Mouse (Mus musculus) c-Kit-positive CD71-positive TER-119-positive erythroid progenitor cells, embryonic 14.5 days (primary cell): ENCODE data around the gene Slc35d3.

Experiments
- DNase-seq: peaks from one replicate; pipeline ENCODE4 v3.0.0-alpha.2; 2013; ENCODE audit warnings: low spot score

Gene Slc35d3

GRCm38 (mm10) chr10:19850998-19851691 lies at the start of gene Slc35d3:
Slc35d3 (minus strand) TSS chr10:19851459.
- DNase-seq, result no peak

GRCm38 (mm10) chr10:19900191-19900590 lies 48.9 kb upstream of the Slc35d3 start:
- no peak for DNase-seq

GRCm38 (mm10) chr10:19893976-19894375 lies 42.7 kb upstream of the Slc35d3 start:
- DNase-seq, result peak; percentile 40

GRCm38 (mm10) chr10:19893146-19893545 lies 41.9 kb upstream of the Slc35d3 start:
- no peak for DNase-seq

- no peak for DNase-seq
These were observed 40.4 kb upstream of the Slc35d3 start for GRCm38 (mm10) chr10:19891686-19892085.

- no peak for DNase-seq
These were observed 38.6 kb upstream of the Slc35d3 start for GRCm38 (mm10) chr10:19889908-19890307.

GRCm38 (mm10) chr10:19886249-19886648 lies 35.0 kb upstream of the Slc35d3 start:
- DNase-seq, result peak; percentile 15

GRCm38 (mm10) chr10:19884409-19884808 lies 33.1 kb upstream of the Slc35d3 start:
- DNase-seq, result no peak

- DNase-seq, result no peak
These were observed 29.2 kb upstream of the Slc35d3 start for GRCm38 (mm10) chr10:19880437-19880836.

GRCm38 (mm10) chr10:19879161-19879560 lies 27.9 kb upstream of the Slc35d3 start:
- no peak for DNase-seq

GRCm38 (mm10) chr10:19877679-19878078 lies 26.4 kb upstream of the Slc35d3 start:
- DNase-seq, result no peak

GRCm38 (mm10) chr10:19877257-19877656 lies 26.0 kb upstream of the Slc35d3 start:
- DNase-seq, result no peak

GRCm38 (mm10) chr10:19876669-19877068 lies 25.4 kb upstream of the Slc35d3 start:
- DNase-seq, result no peak

GRCm38 (mm10) chr10:19875346-19875745 lies 24.1 kb upstream of the Slc35d3 start:
- DNase-seq, result no peak

GRCm38 (mm10) chr10:19855597-19856306 lies 4.5 kb upstream of the Slc35d3 start:
- DNase-seq, result no peak

- no peak for DNase-seq
These were observed 2.4 kb upstream of the Slc35d3 start for GRCm38 (mm10) chr10:19853609-19854008.

- DNase-seq, result no peak
These were observed 1.5 kb upstream of the Slc35d3 start for GRCm38 (mm10) chr10:19852776-19853175.

GRCm38 (mm10) chr10:19850544-19850997 lies 688 bp downstream of the Slc35d3 start:
- DNase-seq, result no peak

- no peak for DNase-seq
These were observed 1.4 kb downstream of the Slc35d3 start for GRCm38 (mm10) chr10:19849771-19850365.

GRCm38 (mm10) chr10:19848928-19849770 lies 2.1 kb downstream of the Slc35d3 start:
- no peak for DNase-seq

- no peak for DNase-seq
These were observed 11.4 kb downstream of the Slc35d3 start for GRCm38 (mm10) chr10:19839836-19840235.
